Mouse (Mus musculus) Patski (cell line): ENCODE results near the gene 9430015G10Rik. TPM values are rescaled to one million over a fixed set of nuclear protein-coding genes. Genes with fewer than 3 reads are reported as not detected.

ENCODE experiments used
- ATAC-seq: fragments of 100-300 bp; one replicate; pipeline ENCODE4 v1.8.0; 2021
- CTCF ChIA-PET: fragments of 350-600 bp; sonication (Branson Sonifier 250); formaldehyde crosslinking; loops from one replicate; lab custom pipeline; 2022; ENCODE audit warnings: inconsistent platforms; lab: Charles Lee
- POLR2A ChIA-PET: fragments of 350-600 bp; sonication (Branson Sonifier 250); formaldehyde crosslinking; loops from one replicate; lab custom pipeline; 2022; ENCODE audit warnings: antibody characterized with exemption, inconsistent platforms; lab: Charles Lee
- DNase-seq: peaks from one replicate; pipeline ENCODE4 v3.0.0-alpha.2; 2011; ENCODE audit warnings: low read depth, low spot score
- H3K27me3 ChIP-seq: fragments of 371-371 bp; one replicate; pipeline ENCODE4 v1.5.1; 2021
- CTCF ChIP-seq: fragments of 100-300 bp; IDR thresholded peaks from one replicate; pipeline ENCODE4 v1.5.1; 2021
- in situ Hi-C: fragments of 300-500 bp; cut with MboI; formaldehyde crosslinking; loops from 3 replicates; pipeline ENCODE4 v1.11.1; 2018; ENCODE audit warnings: low pct_unique_long_range_greater_than_20kb, mixed read lengths
- polyA plus RNA-seq: library from polyadenylated mRNA; unstranded; gene quantifications from one replicate; pipeline ENCODE4 v1.2.3, GENCODE M21; 2021

9430015G10Rik gene
- polyA plus RNA-seq, 1 experiment from 2014 or later: 9.3 TPM

DNA sequence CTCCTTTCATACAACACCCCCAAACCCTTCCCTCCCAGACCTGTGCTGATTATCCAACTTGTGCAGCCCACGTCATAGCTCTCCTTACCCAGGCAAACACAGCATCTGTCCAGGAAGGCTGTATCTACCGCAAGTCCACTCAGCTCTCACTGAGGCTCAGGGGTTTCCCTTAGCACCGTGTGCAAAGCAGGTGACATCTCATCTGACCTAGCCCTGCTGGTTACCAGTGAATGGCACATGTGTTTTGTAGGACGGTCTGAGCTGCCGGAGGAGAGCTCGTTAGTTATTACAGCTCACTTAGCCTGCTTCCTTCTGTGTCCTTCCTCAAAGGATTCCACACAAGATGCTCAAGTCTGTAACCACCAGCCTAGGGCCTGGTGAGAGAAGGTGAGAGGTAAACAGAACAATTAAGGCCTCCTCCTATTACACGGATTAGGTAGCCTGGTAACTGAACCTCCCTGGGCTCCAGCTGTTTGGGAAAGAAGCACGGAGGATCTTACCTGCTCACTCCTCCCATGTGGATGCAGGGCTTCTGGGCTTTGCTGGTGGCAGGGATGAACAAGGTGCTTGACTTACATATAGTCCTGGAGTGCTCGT lies 11.9 kb upstream of the 9430015G10Rik start:
- in situ Hi-C loops: no loop called here
- H3K27me3 ChIP-seq: no peaks in the 10 kb centered on the region
- POLR2A ChIA-PET: no interaction called here

DNA sequence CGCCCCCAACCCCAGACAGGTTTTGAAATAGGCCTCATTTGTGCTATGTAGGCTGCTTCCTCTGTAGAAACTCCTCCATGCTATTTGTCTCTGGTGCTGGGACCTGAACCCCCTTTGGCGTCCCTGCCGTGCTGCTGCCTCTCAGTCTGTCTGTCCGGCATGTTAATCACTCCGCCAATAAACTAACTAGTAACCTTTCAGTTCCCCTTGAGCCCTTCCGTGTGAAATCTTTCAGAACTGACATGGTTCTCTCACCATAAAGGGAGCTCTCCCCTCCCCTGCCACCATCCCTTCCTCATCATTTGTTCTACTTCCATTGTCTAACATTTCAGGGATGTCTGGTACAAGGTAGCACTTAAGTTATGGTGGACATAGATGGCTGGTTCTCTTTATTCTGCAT lies 10.4 kb upstream of the 9430015G10Rik start:
- in situ Hi-C loops: no loop called here
- POLR2A ChIA-PET: no interaction called here
- DNase-seq (no peak), ATAC-seq (no peak)
- H3K27me3 ChIP-seq: no peaks in the 10 kb centered on the region
- CTCF ChIA-PET: no interaction called here
- TF ChIP-seq CTCF: no peak

More for the DNA sequence above, 11.9 kb upstream of the 9430015G10Rik start:
- DNase-seq: no peak
- ATAC-seq: no peak
- CTCF ChIA-PET: interaction anchor here (0.6 kb wide), 1 partner anchor 17 kb away, joined by 3 read pairs; no protein-coding TSS in a partner anchor
- TF ChIP-seq CTCF: no peak

DNA sequence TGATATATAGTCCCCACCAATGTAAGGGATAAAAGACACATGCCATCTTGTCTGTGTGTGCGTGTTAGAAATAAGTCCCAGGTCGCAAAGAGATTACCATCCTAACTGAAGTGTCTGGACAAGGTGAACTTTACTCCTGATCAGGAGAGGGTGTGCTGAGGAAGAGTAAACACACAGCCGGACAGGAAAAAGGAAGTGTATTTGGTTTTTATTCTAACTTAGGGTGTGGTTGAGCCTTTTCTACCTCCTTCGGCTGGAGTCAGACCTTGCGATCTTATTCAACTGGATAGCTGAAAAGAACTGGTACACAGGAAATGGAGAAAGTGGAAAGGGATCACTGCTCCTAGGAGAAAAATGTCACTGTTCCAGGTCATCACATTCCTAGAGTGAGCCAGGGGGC lies 9.3 kb upstream of the 9430015G10Rik start:
- in situ Hi-C loops: loop anchor here (10.0 kb wide), 1 partner anchor 126 kb away; no protein-coding TSS in a partner anchor
- no peak for TF ChIP-seq CTCF
- H3K27me3 ChIP-seq: no peaks in the 10 kb centered on the region
- POLR2A ChIA-PET: interaction anchor here (0.6 kb wide), 1 partner anchor 12 kb away, joined by 3 read pairs; no protein-coding TSS in a partner anchor
- CTCF ChIA-PET: no interaction called here
- no peak for DNase-seq
- no peak for ATAC-seq

DNA sequence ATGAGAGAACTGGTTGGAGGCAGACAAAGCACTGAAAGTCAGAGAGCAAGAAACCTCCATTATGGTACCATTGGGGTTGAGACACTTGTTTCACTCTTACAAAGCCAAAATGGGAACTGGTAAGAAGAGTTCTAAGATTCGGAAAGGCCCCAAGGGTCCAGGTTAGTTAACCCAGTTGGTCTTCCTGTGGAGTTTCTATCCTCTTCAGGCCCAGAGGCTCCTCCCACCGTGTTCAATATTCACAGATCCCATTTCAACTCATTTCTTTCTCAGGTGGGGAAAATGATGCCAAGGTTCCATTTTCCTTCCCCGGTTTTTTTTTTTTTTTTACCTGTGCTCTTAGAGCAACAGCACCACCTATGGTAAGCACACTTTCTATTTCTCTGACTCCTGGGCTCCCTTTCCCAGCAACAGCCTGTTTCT lies 8.3 kb upstream of the 9430015G10Rik start:
- CTCF ChIA-PET: no interaction called here
- POLR2A ChIA-PET: no interaction called here
- no peak for DNase-seq
- no peaks in the 10 kb centered on the region for H3K27me3 ChIP-seq
- ATAC-seq: no peak
- in situ Hi-C loops: loop anchor here (10.0 kb wide), 1 partner anchor 127 kb away; no protein-coding TSS in a partner anchor
- peak; percentile 15 for TF ChIP-seq CTCF

DNA sequence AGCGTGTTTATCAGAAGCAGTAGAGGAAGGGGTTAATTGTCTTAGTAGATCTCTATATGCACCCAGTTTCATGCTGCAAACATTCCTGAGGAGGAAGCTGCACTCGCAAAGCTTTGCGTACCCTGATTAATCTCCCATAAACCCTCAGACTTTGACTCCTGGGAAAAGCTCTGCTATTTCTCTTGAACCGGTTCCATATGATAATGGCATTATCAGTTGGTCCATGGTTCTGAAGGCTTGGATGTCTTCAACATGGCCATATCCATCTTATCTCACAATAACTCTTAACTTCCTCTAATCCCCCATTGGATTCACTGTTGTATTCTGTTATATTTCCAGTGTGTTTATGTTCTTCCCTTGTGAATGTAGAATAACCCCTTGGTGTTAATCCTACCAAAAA lies 6.4 kb upstream of the 9430015G10Rik start:
- TF ChIP-seq CTCF: no peak
- ATAC-seq (no peak), DNase-seq (no peak)
- POLR2A ChIA-PET: no interaction called here
- no peaks in the 10 kb centered on the region for H3K27me3 ChIP-seq
- in situ Hi-C loops: loop anchor here (10.0 kb wide), 1 partner anchor 129 kb away; no protein-coding TSS in a partner anchor
- CTCF ChIA-PET: no interaction called here

DNA sequence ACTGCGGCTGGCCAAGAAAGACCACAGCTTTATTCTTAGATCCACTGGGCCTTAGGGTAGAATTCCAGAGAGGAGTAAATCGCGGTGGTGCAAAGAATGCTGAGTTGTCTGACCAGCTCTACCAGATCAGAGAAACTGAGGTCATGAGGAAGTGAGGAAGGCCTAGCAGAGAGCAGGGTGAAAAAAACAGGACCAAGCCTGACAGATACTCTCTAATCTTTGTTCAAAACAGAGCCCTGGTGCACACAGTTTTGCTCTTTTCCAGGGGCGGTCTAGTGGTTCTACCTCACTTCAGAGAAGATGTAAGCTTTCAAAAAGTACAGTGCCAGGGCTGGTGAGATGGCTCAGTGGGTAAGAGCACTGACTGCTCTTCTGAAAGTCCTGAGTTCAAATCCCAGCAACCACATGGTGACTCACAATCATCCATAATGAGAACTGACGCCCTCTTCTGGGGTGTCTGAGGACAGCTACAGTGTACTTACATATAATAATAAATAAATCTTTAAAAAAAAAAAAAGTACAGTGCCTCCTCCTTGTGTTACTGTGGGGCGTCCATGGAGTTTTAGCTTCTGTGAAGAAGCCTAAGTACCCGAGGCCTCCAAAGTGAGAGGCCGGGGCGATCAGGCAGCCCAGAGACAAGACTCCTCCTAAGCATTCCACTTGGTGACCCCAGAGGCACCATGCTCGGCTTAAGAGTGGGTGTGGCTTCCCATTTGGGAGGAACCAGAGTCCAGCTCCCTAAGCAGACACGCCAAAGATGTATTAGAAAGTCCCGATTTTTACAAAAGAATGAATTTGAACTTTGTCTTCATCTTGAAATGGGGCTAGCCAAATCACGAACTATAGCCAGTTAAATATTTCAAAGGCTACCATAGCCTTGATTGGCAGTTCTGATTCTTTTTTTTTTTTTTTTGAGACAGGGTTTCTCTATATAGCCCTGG lies 906 bp upstream of the 9430015G10Rik start:
- TF ChIP-seq CTCF: no peak
- ATAC-seq: peak; percentile 57
- no peaks in the 10 kb centered on the region for H3K27me3 ChIP-seq
- CTCF ChIA-PET: interaction anchor here (1.0 kb wide), 1 partner anchor 12 kb away, joined by 3 read pairs; no protein-coding TSS in a partner anchor
- in situ Hi-C loops: loop anchor here (10.0 kb wide), 1 partner anchor 134 kb away; no protein-coding TSS in a partner anchor
- POLR2A ChIA-PET: interaction anchor here (0.5 to 1.3 kb wide), 7 partner anchors 14 to 153 kb away, joined by 3 to 4 read pairs (median 3); partner anchors contain the start of gene Sdf4
- no peak for DNase-seq

DNA sequence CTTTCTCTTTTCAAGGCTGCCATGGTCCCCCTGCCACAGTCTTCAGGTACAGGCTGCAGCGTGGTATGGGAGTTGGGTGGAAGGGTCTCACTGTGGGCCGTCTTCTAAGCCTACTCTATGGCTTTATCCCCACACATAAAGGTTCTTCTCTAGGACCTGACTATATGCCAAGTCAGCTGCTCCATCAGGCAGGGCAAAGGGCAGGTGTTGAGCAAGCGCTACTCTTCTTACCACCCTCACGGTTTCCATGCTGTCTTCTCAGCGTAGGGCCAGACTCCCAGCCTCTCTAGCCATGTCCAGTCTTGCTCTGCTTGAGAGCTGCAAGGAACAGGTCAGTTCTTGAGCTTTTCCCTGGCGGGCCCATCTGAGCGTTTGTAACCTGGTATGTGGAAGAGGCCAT lies 14.3 kb downstream of the 9430015G10Rik start:
- no peak for ATAC-seq
- no peaks in the 10 kb centered on the region for H3K27me3 ChIP-seq
- POLR2A ChIA-PET: interaction anchor here (1.1 kb wide), 1 partner anchor 14 kb away, joined by 3 read pairs; the partner anchor contains the start of gene 9430015G10Rik
- in situ Hi-C loops: no loop called here
- CTCF ChIA-PET: no interaction called here
- no peak for DNase-seq
- TF ChIP-seq CTCF: no peak

DNA sequence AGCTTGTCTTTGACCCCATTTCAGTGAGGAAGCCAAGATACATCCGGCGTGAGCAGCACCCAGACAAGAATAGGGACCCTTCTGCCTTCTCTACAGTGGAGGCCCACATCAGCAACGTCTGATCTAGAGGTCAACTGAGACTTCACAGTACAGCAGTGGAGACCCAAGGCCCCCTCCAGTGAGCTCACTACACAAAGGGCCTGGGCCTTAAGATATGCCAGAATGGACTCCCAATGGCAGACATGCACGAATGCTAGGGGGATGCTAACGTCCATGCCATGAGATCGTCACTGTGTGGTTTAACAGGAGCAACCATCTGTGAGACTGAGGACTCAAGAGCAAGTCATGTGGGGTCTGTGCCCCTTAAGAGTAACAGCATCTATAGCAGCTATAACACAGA lies 15.6 kb downstream of the 9430015G10Rik start:
- ATAC-seq (no peak), DNase-seq (no peak)
- in situ Hi-C loops: no loop called here
- H3K27me3 ChIP-seq: no peaks in the 10 kb centered on the region
- no peak for TF ChIP-seq CTCF
- POLR2A ChIA-PET: no interaction called here
- CTCF ChIA-PET: interaction anchor here (0.6 to 1.4 kb wide), 4 partner anchors 11 to 193 kb away, joined by 3 read pairs; no protein-coding TSS in a partner anchor

DNA sequence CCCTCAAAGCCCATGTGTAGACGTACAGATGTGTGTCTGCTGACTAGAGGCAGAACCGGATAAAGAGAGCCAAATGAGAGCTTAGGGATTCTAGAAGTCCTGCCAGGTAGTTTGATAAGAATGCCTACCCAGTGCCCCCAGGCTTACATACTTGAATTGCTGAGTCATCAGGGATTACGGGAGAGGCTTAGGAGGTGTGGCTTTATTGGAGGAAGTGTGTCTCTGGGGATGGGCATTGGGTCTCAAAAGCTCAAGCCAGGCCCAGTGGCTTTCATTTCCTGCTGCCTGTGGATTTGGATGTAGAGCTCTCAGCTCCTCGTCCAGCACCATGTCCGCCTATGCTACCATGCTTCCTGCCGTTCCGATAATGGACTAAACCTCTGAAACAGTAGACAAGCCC lies 17.1 kb downstream of the 9430015G10Rik start:
- no peak for TF ChIP-seq CTCF
- no peaks in the 10 kb centered on the region for H3K27me3 ChIP-seq
- DNase-seq (no peak), ATAC-seq (peak; percentile 31)
- POLR2A ChIA-PET: no interaction called here
- in situ Hi-C loops: no loop called here
- CTCF ChIA-PET: interaction anchor here (1.4 to 1.6 kb wide), 2 partner anchors 13 to 94 kb away, joined by 3 to 5 read pairs; no protein-coding TSS in a partner anchor

DNA sequence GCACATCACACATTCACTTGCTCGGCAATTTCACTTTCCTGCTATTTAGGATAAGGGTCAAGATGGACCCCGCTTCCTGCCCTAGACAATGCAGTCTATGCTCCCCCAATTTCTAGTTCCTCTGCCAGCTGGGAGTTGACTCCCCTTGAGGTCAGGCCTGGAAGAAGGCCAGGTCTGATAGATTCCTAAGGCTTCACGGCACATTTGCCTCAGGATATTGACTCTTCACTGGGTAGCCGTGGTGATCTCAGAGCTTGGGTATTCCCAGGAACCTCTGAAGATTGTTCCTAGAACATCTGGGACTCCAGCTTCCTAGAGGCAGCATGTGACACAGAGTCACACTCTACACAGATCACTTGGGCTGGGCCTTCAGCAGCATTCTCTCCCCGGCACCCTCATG lies 19.0 kb downstream of the 9430015G10Rik start:
- no peak for DNase-seq
- no peaks in the 10 kb centered on the region for H3K27me3 ChIP-seq
- ChIA-PET CTCF (no interaction called here), POLR2A (no interaction called here)
- no peak for ATAC-seq
- in situ Hi-C loops: no loop called here
- TF ChIP-seq CTCF: no peak
